Mouse (Mus musculus) MEL (cell line): ENCODE measurements around the gene Naa60.

ENCODE experiments used
- CHD2 ChIP-seq: IDR thresholded peaks from 2 replicates; pipeline ENCODE4 v1.6.1; 2011; ENCODE audit warnings: low read length, improper control_type of control experiment
- CTCF ChIP-seq, 3 experiments: IDR thresholded peaks in 2 of 3; conservative IDR thresholded peaks in 1 of 3; 2 replicates each; pipeline ENCODE4 v1.5.1; 2011 to 2012; ENCODE audit warnings: low read length in 3 of 3, low read depth in 2 of 3, mild to moderate bottlenecking in 2 of 3, improper control_type of control experiment in 1 of 3, inconsistent platforms in 1 of 3, mixed read lengths in 1 of 3, moderate library complexity in 1 of 3; ENCODE audit not compliant: control insufficient read depth in 1 of 3, insufficient read depth in 1 of 3, poor library complexity in 1 of 3, severe bottlenecking in 1 of 3
- MAX ChIP-seq: IDR thresholded peaks from 2 replicates; pipeline ENCODE4 v1.6.1; 2011; ENCODE audit warnings: low read length, improper control_type of control experiment
- NELFE ChIP-seq: IDR thresholded peaks from 2 replicates; pipeline ENCODE4 v1.6.1; 2011; ENCODE audit warnings: low read depth, low read length, improper control_type of control experiment
- POLR2AphosphoS2 ChIP-seq: IDR thresholded peaks from 2 replicates; pipeline ENCODE4 v1.6.1; 2011; ENCODE audit warnings: low read length, improper control_type of control experiment
- TCF12 ChIP-seq: IDR thresholded peaks from 2 replicates; pipeline ENCODE4 v1.6.1; 2014; ENCODE audit warnings: low read depth, mild to moderate bottlenecking, inconsistent platforms, low read length, improper control_type of control experiment, moderate library complexity
- ZNF384 ChIP-seq: IDR thresholded peaks from 2 replicates; pipeline ENCODE4 v1.6.1; 2012; ENCODE audit warnings: low read depth, mild to moderate bottlenecking, inconsistent platforms, low read length, improper control_type of control experiment

DNA sequence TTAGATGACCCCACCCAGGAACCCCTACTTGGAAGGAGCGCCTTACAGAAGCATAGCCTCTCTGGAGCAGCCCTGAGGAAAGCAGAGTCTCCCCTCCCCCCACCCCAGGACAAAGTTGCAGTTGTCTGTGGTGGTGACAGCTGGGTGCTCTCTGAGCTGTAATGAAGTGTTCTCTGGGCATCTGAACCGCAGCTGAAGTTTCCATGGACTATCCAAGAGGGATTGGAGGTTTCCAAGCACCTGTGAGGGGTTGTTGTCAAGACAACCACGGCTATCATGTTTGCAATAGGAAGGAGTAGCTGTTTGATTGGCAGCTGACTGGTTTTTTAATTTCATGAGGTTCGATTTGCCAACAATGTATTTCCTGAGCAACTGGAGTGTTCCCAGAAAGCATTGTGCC, 29.2 kb upstream of the Naa60 start:
- TF ChIP-seq CHD2: no peak
- TF ChIP-seq CTCF (IDR thresholded peaks at IDR 0.05 in 2 of 3, conservative IDR thresholded peaks at IDR 0.05 in 1 of 3; ENCODE audit: control insufficient read depth in 1 of 3, insufficient read depth in 1 of 3, low read depth in 2 of 3, low read length in 3 of 3, poor library complexity in 1 of 3, severe bottlenecking in 1 of 3): no peak
- no peak for TF ChIP-seq ZNF384
- no peak for TF ChIP-seq MAX
- no peak for TF ChIP-seq NELFE
- TF ChIP-seq POLR2AphosphoS2: no peak
- no peak for TF ChIP-seq TCF12
